Mouse (Mus musculus) hindbrain, embryonic 16.5 days (tissue): ENCODE data around the gene Diaph3. TPM values are rescaled to one million over a fixed set of nuclear protein-coding genes. Genes with fewer than 3 reads are reported as not detected.

Source experiments
- ATAC-seq: fragments of 200-750 bp; cut with Nextera tagmentation; 2 replicates; pipeline ENCODE4 v1.8.0; 2017; ENCODE audit warnings: moderate TSS enrichment, moderate library complexity
- H3K27ac ChIP-seq: fragments of 300-500 bp; sonication (generic); 2 replicates; pipeline ENCODE4 v1.5.1; 2014; ENCODE audit warnings: low read depth, mild to moderate bottlenecking, control low read depth, low read length, moderate library complexity
- H3K27me3 ChIP-seq: fragments of 300-500 bp; sonication (generic); replicated peaks from 2 replicates; pipeline ENCODE4 v1.6.1; 2014; ENCODE audit warnings: low read length; ENCODE audit not compliant: control insufficient read depth, insufficient read depth
- H3K36me3 ChIP-seq: fragments of 300-500 bp; sonication (generic); 2 replicates; pipeline ENCODE4 v1.6.1; 2014; ENCODE audit warnings: mild to moderate bottlenecking, low read length, moderate library complexity, mixed read lengths; ENCODE audit not compliant: control insufficient read depth, insufficient read depth
- H3K4me1 ChIP-seq: fragments of 300-500 bp; sonication (generic); 2 replicates; pipeline ENCODE4 v1.6.1; 2014; ENCODE audit warnings: low read depth, low read length; ENCODE audit not compliant: control insufficient read depth, insufficient read depth
- H3K4me2 ChIP-seq: fragments of 300-500 bp; sonication (generic); 2 replicates; pipeline ENCODE4 v1.6.1; 2014; ENCODE audit warnings: mild to moderate bottlenecking, low read length, control low read depth, moderate library complexity
- H3K4me3 ChIP-seq: fragments of 300-500 bp; sonication (generic); 2 replicates; pipeline ENCODE4 v1.5.1; 2014; ENCODE audit warnings: mild to moderate bottlenecking, low read length, control low read depth, moderate library complexity
- H3K9ac ChIP-seq: fragments of 300-500 bp; sonication (generic); 2 replicates; pipeline ENCODE4 v1.6.1; 2014; ENCODE audit warnings: low read depth, mild to moderate bottlenecking, control low read depth, low read length, moderate library complexity
- H3K9me3 ChIP-seq: fragments of 300-500 bp; sonication (generic); 2 replicates; pipeline ENCODE4 v1.6.1; 2014; ENCODE audit warnings: mild to moderate bottlenecking, low read length, moderate library complexity; ENCODE audit not compliant: control insufficient read depth
- WGBS: fragments of 180-500 bp; shearing (Covaris S2); extraction: QIAGEN DNeasy Blood & Tissue Kit; methylation state at CpG from one replicate; pipeline ENCODE4 v1.1.7; 2014; 5-methylcytosine and 5-hydroxymethylcytosine counted together
- polyA plus RNA-seq: library from polyadenylated mRNA; unstranded; fragments of >200 nt; fragmentation: Nextera tagmentation; extraction: Ambion mirVana; gene quantifications from 2 replicates; pipeline ENCODE4 v1.2.1, GENCODE M21; 2015

Diaph3 gene
- polyA plus RNA-seq, 1 experiment from 2014 or later = 4.1 TPM

GRCm38 (mm10) chr14:86678179-86678780 lies 462.8 kb downstream of the Diaph3 start:
- no peaks in the 10 kb centered on the region for H3K36me3 ChIP-seq
- H3K27ac ChIP-seq = no peak overlapping the region
- no peak overlapping the region for H3K9ac ChIP-seq
- ATAC-seq = peak; percentile 64; the same call in 1 of the 2 replicates
- WGBS = 51% methylated on average over 5 of the region's 5 CpGs
- H3K4me2 ChIP-seq = no peak overlapping the region
- H3K9me3 ChIP-seq = no peaks in the 10 kb centered on the region
- no peaks in the 10 kb centered on the region for H3K27me3 ChIP-seq
- H3K4me1 ChIP-seq = peaks cover 4% of the 10 kb centered on the region
- no peak overlapping the region for H3K4me3 ChIP-seq

GRCm38 (mm10) chr14:86677015-86677414 lies 464.0 kb downstream of the Diaph3 start:
- peak; percentile 91 for ATAC-seq
- Histone ChIP-seq H3K4me1 (peaks cover 4% of the 10 kb centered on the region), H3K27me3 (no peaks in the 10 kb centered on the region), H3K36me3 (no peaks in the 10 kb centered on the region), H3K4me3 (no peak overlapping the region), H3K4me2 (peak overlapping the region; percentile 25; the same call in 1 of the 2 replicates), H3K9ac (no peak overlapping the region), H3K27ac (no peak overlapping the region), H3K9me3 (no peaks in the 10 kb centered on the region)
- 13% methylated on average over 6 of the region's 6 CpGs for WGBS

GRCm38 (mm10) chr14:86675314-86675713 lies 465.7 kb downstream of the Diaph3 start:
- no peak overlapping the region for H3K27ac ChIP-seq
- H3K9ac ChIP-seq = no peak overlapping the region
- no peak overlapping the region for H3K4me2 ChIP-seq
- H3K9me3 ChIP-seq = no peaks in the 10 kb centered on the region
- ATAC-seq = no peak
- no peak overlapping the region for H3K4me3 ChIP-seq
- H3K27me3 ChIP-seq = no peaks in the 10 kb centered on the region
- peaks cover 4% of the 10 kb centered on the region for H3K4me1 ChIP-seq
- WGBS = 75% methylated on average over 8 of the region's 8 CpGs
- H3K36me3 ChIP-seq = no peaks in the 10 kb centered on the region

GRCm38 (mm10) chr14:86662846-86663245 lies 478.2 kb downstream of the Diaph3 start:
- H3K27ac ChIP-seq = no peak overlapping the region
- no peaks in the 10 kb centered on the region for H3K4me1 ChIP-seq
- no peak overlapping the region for H3K4me3 ChIP-seq
- H3K27me3 ChIP-seq = no peaks in the 10 kb centered on the region
- H3K36me3 ChIP-seq = no peaks in the 10 kb centered on the region
- H3K9me3 ChIP-seq = no peaks in the 10 kb centered on the region
- 91% methylated on average over 4 of the region's 4 CpGs for WGBS
- ATAC-seq = no peak
- no peak overlapping the region for H3K4me2 ChIP-seq
- no peak overlapping the region for H3K9ac ChIP-seq

GRCm38 (mm10) chr14:86660556-86660955 lies 480.5 kb downstream of the Diaph3 start:
- no peaks in the 10 kb centered on the region for H3K4me1 ChIP-seq
- H3K27ac ChIP-seq = no peak overlapping the region
- no peaks in the 10 kb centered on the region for H3K27me3 ChIP-seq
- H3K9ac ChIP-seq = no peak overlapping the region
- no peaks in the 10 kb centered on the region for H3K36me3 ChIP-seq
- H3K4me3 ChIP-seq = no peak overlapping the region
- WGBS = 93% methylated on average over 3 of the region's 3 CpGs
- no peaks in the 10 kb centered on the region for H3K9me3 ChIP-seq
- H3K4me2 ChIP-seq = no peak overlapping the region
- ATAC-seq = no peak

GRCm38 (mm10) chr14:86656262-86656661 lies 484.8 kb downstream of the Diaph3 start:
- Histone ChIP-seq H3K4me1 (no peaks in the 10 kb centered on the region), H3K4me2 (no peak overlapping the region), H3K27ac (no peak overlapping the region), H3K4me3 (no peak overlapping the region), H3K9ac (no peak overlapping the region), H3K9me3 (no peaks in the 10 kb centered on the region), H3K36me3 (no peaks in the 10 kb centered on the region), H3K27me3 (no peaks in the 10 kb centered on the region)
- 58% methylated on average over 5 of the region's 5 CpGs for WGBS
- ATAC-seq = no peak

- Histone ChIP-seq H3K27me3 (no peaks in the 10 kb centered on the region), H3K9ac (no peak overlapping the region), H3K4me2 (no peak overlapping the region), H3K9me3 (no peaks in the 10 kb centered on the region), H3K4me3 (no peak overlapping the region), H3K4me1 (0 out of 2 replicates have a peak, but pooled peaks cover 4% of the 10 kb centered on the region), H3K27ac (no peak overlapping the region), H3K36me3 (no peaks in the 10 kb centered on the region)
- WGBS = 87% methylated on average over 7 of the region's 7 CpGs
- ATAC-seq = no peak
These were observed 494.4 kb downstream of the Diaph3 start for GRCm38 (mm10) chr14:86646499-86647120.

GRCm38 (mm10) chr14:86642831-86643241 lies 498.2 kb downstream of the Diaph3 start:
- Histone ChIP-seq H3K4me2 (no peak overlapping the region), H3K36me3 (no peaks in the 10 kb centered on the region), H3K9ac (no peak overlapping the region), H3K4me3 (no peak overlapping the region), H3K4me1 (0 out of 2 replicates have a peak, but pooled peaks cover 4% of the 10 kb centered on the region), H3K27ac (no peak overlapping the region), H3K27me3 (no peaks in the 10 kb centered on the region), H3K9me3 (no peaks in the 10 kb centered on the region)
- ATAC-seq = peak; percentile 76
- WGBS = 31% methylated on average over 7 of the region's 7 CpGs

GRCm38 (mm10) chr14:86641839-86642238 lies 499.2 kb downstream of the Diaph3 start:
- H3K4me1 ChIP-seq = 0 out of 2 replicates have a peak, but pooled peaks cover 4% of the 10 kb centered on the region
- H3K4me3 ChIP-seq = no peak overlapping the region
- no peaks in the 10 kb centered on the region for H3K27me3 ChIP-seq

More at GRCm38 (mm10) chr14:86641839-86642238, 499.2 kb downstream of the Diaph3 start:
- Histone ChIP-seq H3K9ac (no peak overlapping the region), H3K9me3 (no peaks in the 10 kb centered on the region), H3K36me3 (no peaks in the 10 kb centered on the region), H3K4me2 (no peak overlapping the region), H3K27ac (no peak overlapping the region)
- WGBS = 87% methylated on average over 3 of the region's 3 CpGs
- no peak for ATAC-seq
